Mouse (Mus musculus) heart, adult 2 months (tissue): ENCODE measurements around the gene Olfr101.

ENCODE experiments used
- CTCF ChIP-seq: fragments of 200-600 bp; IDR thresholded peaks from 2 replicates; pipeline ENCODE4 v1.8.1; 2022; ENCODE audit warnings: antibody characterized with exemption, mild to moderate bottlenecking, moderate library complexity
- POLR2A ChIP-seq: fragments of 200-500 bp; IDR thresholded peaks from 2 replicates; pipeline ENCODE4 v1.6.1; 2011; ENCODE audit warnings: mild to moderate bottlenecking, low read depth, low read length, control low read depth; ENCODE audit not compliant: insufficient read depth

GRCm38 (mm10) chr17:37263626-37264025 is 40.5 kb downstream of the Olfr101 start, which contains the start of gene Olfr98:
- TF ChIP-seq POLR2A (no peak), CTCF (no peak)
